Mouse (Mus musculus) stomach, postnatal 0 days (tissue): Measurements from ENCODE around the gene Mlh3.

Source experiments
- CTCF ChIP-seq: IDR thresholded peaks from 2 replicates; pipeline ENCODE4 v1.5.1; 2016; ENCODE audit warnings: antibody characterized with exemption, low read depth, mild to moderate bottlenecking, moderate library complexity
- EP300 ChIP-seq: optimal IDR thresholded peaks from 2 replicates; pipeline ENCODE3; 2016; ENCODE audit warnings: antibody characterized with exemption

- TF ChIP-seq CTCF (peak; percentile 38), EP300 (no peak)
Measured at GRCm38 (mm10) chr12:85204105-85204504, 66.3 kb downstream of the Mlh3 start.
